Mouse (Mus musculus) lung, postnatal 0 days (tissue): Measurements from ENCODE around the gene Bfar. TPM values are rescaled to one million over a fixed set of nuclear protein-coding genes. Genes with fewer than 3 reads are reported as not detected.

ENCODE experiments used
- ATAC-seq: fragments of 200-750 bp; cut with Nextera tagmentation; 2 replicates; pipeline ENCODE4 v1.8.0; 2017; ENCODE audit warnings: moderate library complexity
- DNase-seq: peaks from one replicate; pipeline ENCODE4 v3.0.0-alpha.2; 2016; ENCODE audit warnings: low spot score
- H3K27ac ChIP-seq: fragments of 300-500 bp; sonication (generic); 2 replicates; pipeline ENCODE4 v1.5.1; 2014; ENCODE audit warnings: antibody characterized with exemption, mild to moderate bottlenecking, low read length, mixed read lengths
- H3K27me3 ChIP-seq: fragments of 300-500 bp; sonication (generic); replicated peaks from 2 replicates; pipeline ENCODE4 v1.6.1; 2014; ENCODE audit warnings: low read length, mixed read lengths; ENCODE audit not compliant: insufficient read depth
- H3K36me3 ChIP-seq: fragments of 300-500 bp; sonication (generic); 2 replicates; pipeline ENCODE4 v1.6.1; 2014; ENCODE audit warnings: low read length, mixed read lengths; ENCODE audit not compliant: insufficient read depth
- H3K4me1 ChIP-seq: fragments of 300-500 bp; sonication (generic); 2 replicates; pipeline ENCODE4 v1.6.1; 2014; ENCODE audit warnings: antibody characterized with exemption, low read depth, low read length, mixed read lengths; ENCODE audit not compliant: insufficient read depth
- H3K4me2 ChIP-seq: fragments of 300-500 bp; sonication (generic); replicated peaks from 2 replicates; pipeline ENCODE4 v1.6.1; 2014; ENCODE audit warnings: low read depth, mild to moderate bottlenecking, low read length, moderate library complexity, mixed read lengths
- H3K4me3 ChIP-seq: fragments of 300-500 bp; sonication (generic); 2 replicates; pipeline ENCODE4 v1.5.1; 2014; ENCODE audit warnings: low read depth, low read length
- H3K9ac ChIP-seq: fragments of 300-500 bp; sonication (generic); replicated peaks from 2 replicates; pipeline ENCODE4 v1.6.1; 2014; ENCODE audit warnings: low read depth, mild to moderate bottlenecking
- H3K9me3 ChIP-seq: fragments of 300-500 bp; sonication (generic); 2 replicates; pipeline ENCODE4 v1.6.1; 2016; ENCODE audit warnings: low read length, mixed read lengths
- CTCF ChIP-seq: IDR thresholded peaks from 2 replicates; pipeline ENCODE4 v1.5.1; 2016; ENCODE audit warnings: antibody characterized with exemption, mild to moderate bottlenecking
- EP300 ChIP-seq: IDR thresholded peaks from 2 replicates; pipeline ENCODE4 v1.6.1; 2016; ENCODE audit warnings: antibody characterized with exemption, mild to moderate bottlenecking, control low read depth
- WGBS: fragments of 180-500 bp; shearing (Covaris S2); extraction: QIAGEN DNeasy Blood & Tissue Kit; methylation state at CpG from one replicate; pipeline ENCODE4 v1.1.7; 2014; 5-methylcytosine and 5-hydroxymethylcytosine counted together
- polyA plus RNA-seq: library from polyadenylated mRNA; unstranded; fragments of >200 nt; fragmentation: Nextera tagmentation; extraction: Ambion mirVana; gene quantifications from 2 replicates; pipeline ENCODE4 v1.2.1, GENCODE M21; 2015

Bfar gene
- polyA plus RNA-seq, 1 experiment from 2014 or later: 33.3 TPM

GRCm38 (mm10) chr16:13704676-13705075, 33.0 kb downstream of the Bfar start:
- H3K27me3 ChIP-seq: no peaks in the 10 kb centered on the region
- no peak overlapping the region for H3K27ac ChIP-seq
- 90% methylated on average over 9 of the region's 10 CpGs for WGBS
- no peaks in the 10 kb centered on the region for H3K4me1 ChIP-seq
- no peaks in the 10 kb centered on the region for H3K9me3 ChIP-seq
- ATAC-seq (no peak), DNase-seq (no peak)
- H3K4me3 ChIP-seq: no peak overlapping the region
- H3K4me2 ChIP-seq: no peak overlapping the region
- TF ChIP-seq EP300: no peak
- TF ChIP-seq CTCF: no peak
- 0 out of 2 replicates have a peak, but pooled peaks cover 6% of the 10 kb centered on the region for H3K36me3 ChIP-seq
- H3K9ac ChIP-seq: no peak overlapping the region

- WGBS: 80% methylated on average over 3 of the region's 3 CpGs
- H3K27ac ChIP-seq: no peak overlapping the region
- no peak for ATAC-seq
These were observed 43.3 kb downstream of the Bfar start for GRCm38 (mm10) chr16:13714910-13715309.

GRCm38 (mm10) chr16:13716821-13717553, 45.3 kb downstream of the Bfar start:
- no peaks in the 10 kb centered on the region for H3K36me3 ChIP-seq
- TF ChIP-seq CTCF: no peak
- no peak for TF ChIP-seq EP300
- no peaks in the 10 kb centered on the region for H3K27me3 ChIP-seq
- no peak for ATAC-seq
- H3K4me3 ChIP-seq: no peak overlapping the region
- WGBS: 54% methylated on average over 2 of the region's 2 CpGs
- no peaks in the 10 kb centered on the region for H3K4me1 ChIP-seq
- no peak overlapping the region for H3K4me2 ChIP-seq
- H3K27ac ChIP-seq: no peak overlapping the region
- no peaks in the 10 kb centered on the region for H3K9me3 ChIP-seq
- H3K9ac ChIP-seq: no peak overlapping the region
- peak; percentile 26 for DNase-seq

More at GRCm38 (mm10) chr16:13714910-13715309, 43.3 kb downstream of the Bfar start:
- H3K27me3 ChIP-seq: no peaks in the 10 kb centered on the region
- H3K36me3 ChIP-seq: no peaks in the 10 kb centered on the region
- no peak for DNase-seq
- H3K4me1 ChIP-seq: no peaks in the 10 kb centered on the region
- no peak for TF ChIP-seq CTCF
- TF ChIP-seq EP300: no peak
- H3K4me2 ChIP-seq: no peak overlapping the region
- no peaks in the 10 kb centered on the region for H3K9me3 ChIP-seq
- no peak overlapping the region for H3K9ac ChIP-seq
- H3K4me3 ChIP-seq: no peak overlapping the region

GRCm38 (mm10) chr16:13722937-13723336, 51.3 kb downstream of the Bfar start:
- TF ChIP-seq EP300 (no peak), CTCF (no peak)
- ATAC-seq: no peak
- WGBS: 36% methylated on average over 10 of the region's 10 CpGs

GRCm38 (mm10) chr16:13727811-13728335, 56.2 kb downstream of the Bfar start:
- TF ChIP-seq CTCF (no peak), EP300 (no peak)
- ATAC-seq (no peak), DNase-seq (no peak)
- Histone ChIP-seq H3K9me3 (no peaks in the 10 kb centered on the region), H3K9ac (no peak overlapping the region), H3K27me3 (no peaks in the 10 kb centered on the region), H3K27ac (no peak overlapping the region), H3K4me3 (no peak overlapping the region), H3K4me1 (no peaks in the 10 kb centered on the region), H3K4me2 (no peak overlapping the region), H3K36me3 (no peaks in the 10 kb centered on the region)
- WGBS: 75% methylated on average over 5 of the region's 5 CpGs

More at GRCm38 (mm10) chr16:13722937-13723336, 51.3 kb downstream of the Bfar start:
- Histone ChIP-seq H3K9me3 (no peaks in the 10 kb centered on the region), H3K27ac (no peak overlapping the region), H3K4me3 (no peak overlapping the region), H3K27me3 (no peaks in the 10 kb centered on the region), H3K4me2 (no peak overlapping the region), H3K9ac (no peak overlapping the region), H3K36me3 (no peaks in the 10 kb centered on the region), H3K4me1 (no peaks in the 10 kb centered on the region)
- no peak for DNase-seq

GRCm38 (mm10) chr16:13729428-13729827, 57.8 kb downstream of the Bfar start:
- H3K4me3 ChIP-seq: no peak overlapping the region
- DNase-seq: peak; percentile 9
- no peak overlapping the region for H3K4me2 ChIP-seq
- WGBS: 78% methylated on average over 4 of the region's 4 CpGs
- no peak overlapping the region for H3K27ac ChIP-seq
- no peak overlapping the region for H3K9ac ChIP-seq
- H3K27me3 ChIP-seq: no peaks in the 10 kb centered on the region
- H3K9me3 ChIP-seq: no peaks in the 10 kb centered on the region
- ATAC-seq: peak; percentile 63
- no peaks in the 10 kb centered on the region for H3K4me1 ChIP-seq
- no peak for TF ChIP-seq CTCF
- no peak for TF ChIP-seq EP300
- H3K36me3 ChIP-seq: no peaks in the 10 kb centered on the region
